Mouse (Mus musculus): ENCODE data around the gene Cilp2. TPM values are rescaled to one million over a fixed set of nuclear protein-coding genes. Genes with fewer than 3 reads are reported as not detected.

The Cilp2 gene
- polyA plus RNA-seq, 1 experiment from 2014 or later = 0.59 TPM

GRCm38 (mm10) chr8:69919876-69920662, 32.6 kb upstream of the Cilp2 start:
- H3K36me3 ChIP-seq (ENCODE audit: control insufficient read depth, insufficient read depth, low read length) = 0 out of 2 replicates have a peak, but pooled peaks cover 3% of the 10 kb centered on the region
- H3K9ac ChIP-seq (ENCODE audit: low read length) = 0 out of 2 replicates have a peak overlapping the region, but pooled peaks have one; percentile 15
- H3K4me2 ChIP-seq (ENCODE audit: low read depth, low read length) = no peak overlapping the region
- no peaks in the 10 kb centered on the region for H3K27me3 ChIP-seq (ENCODE audit: control insufficient read depth, insufficient read depth, low read length)
- ATAC-seq (ENCODE audit: insufficient read depth, low FRiP score) = peak; percentile 37; the same call in 1 of the 2 replicates
- H3K27ac ChIP-seq (ENCODE audit: low read length) = peak overlapping the region; percentile 36; the same call in 1 of the 2 replicates
- peaks cover 7% of the 10 kb centered on the region for H3K4me1 ChIP-seq (ENCODE audit: control insufficient read depth, insufficient read depth, low read length)
- no peaks in the 10 kb centered on the region for H3K9me3 ChIP-seq (replicated peaks; ENCODE audit: control insufficient read depth, low read length)
- WGBS = 33% methylated on average over 11 of the region's 11 CpGs
- H3K4me3 ChIP-seq (replicated peaks; ENCODE audit: low read length) = no peak overlapping the region

GRCm38 (mm10) chr8:69919010-69919409, 31.5 kb upstream of the Cilp2 start:
- H3K9ac ChIP-seq (ENCODE audit: low read length) = no peak overlapping the region
- 44% methylated on average over 1 of the region's 1 CpGs for WGBS
- H3K36me3 ChIP-seq (ENCODE audit: control insufficient read depth, insufficient read depth, low read length) = peaks cover 3% of the 10 kb centered on the region; the same call in 1 of the 2 replicates
- H3K4me3 ChIP-seq (replicated peaks; ENCODE audit: low read length) = no peak overlapping the region
- no peak overlapping the region for H3K4me2 ChIP-seq (ENCODE audit: low read depth, low read length)
- peak; percentile 57 for ATAC-seq (ENCODE audit: insufficient read depth, low FRiP score)
- H3K9me3 ChIP-seq (replicated peaks; ENCODE audit: control insufficient read depth, low read length) = no peaks in the 10 kb centered on the region
- H3K27me3 ChIP-seq (ENCODE audit: control insufficient read depth, insufficient read depth, low read length) = no peaks in the 10 kb centered on the region
- peak overlapping the region; percentile 48; the same call in 1 of the 2 replicates for H3K27ac ChIP-seq (ENCODE audit: low read length)
- peaks cover 7% of the 10 kb centered on the region for H3K4me1 ChIP-seq (ENCODE audit: control insufficient read depth, insufficient read depth, low read length)

- no peak overlapping the region for H3K4me2 ChIP-seq (ENCODE audit: low read depth, low read length)
- no peak overlapping the region for H3K4me3 ChIP-seq (replicated peaks; ENCODE audit: low read length)
- 0 out of 2 replicates have a peak, but pooled peaks have one; percentile 14 for ATAC-seq (ENCODE audit: insufficient read depth, low FRiP score)
- no peak overlapping the region for H3K27ac ChIP-seq (ENCODE audit: low read length)
- peaks cover 7% of the 10 kb centered on the region for H3K4me1 ChIP-seq (ENCODE audit: control insufficient read depth, insufficient read depth, low read length)
- no peaks in the 10 kb centered on the region for H3K9me3 ChIP-seq (replicated peaks; ENCODE audit: control insufficient read depth, low read length)
- no peaks in the 10 kb centered on the region for H3K27me3 ChIP-seq (ENCODE audit: control insufficient read depth, insufficient read depth, low read length)
- H3K36me3 ChIP-seq (ENCODE audit: control insufficient read depth, insufficient read depth, low read length) = peaks cover 6% of the 10 kb centered on the region; the same call in 1 of the 2 replicates
- H3K9ac ChIP-seq (ENCODE audit: low read length) = no peak overlapping the region
These were observed 31.0 kb upstream of the Cilp2 start for GRCm38 (mm10) chr8:69918506-69918905.

GRCm38 (mm10) chr8:69915748-69916147, 28.3 kb upstream of the Cilp2 start:
- Histone ChIP-seq H3K4me3 (replicated peaks; ENCODE audit: low read length) (no peak overlapping the region), H3K27me3 (ENCODE audit: control insufficient read depth, insufficient read depth, low read length) (no peaks in the 10 kb centered on the region), H3K9me3 (replicated peaks; ENCODE audit: control insufficient read depth, low read length) (no peaks in the 10 kb centered on the region), H3K4me2 (ENCODE audit: low read depth, low read length) (no peak overlapping the region), H3K9ac (ENCODE audit: low read length) (no peak overlapping the region), H3K27ac (ENCODE audit: low read length) (no peak overlapping the region), H3K4me1 (ENCODE audit: control insufficient read depth, insufficient read depth, low read length) (peaks cover 7% of the 10 kb centered on the region), H3K36me3 (ENCODE audit: control insufficient read depth, insufficient read depth, low read length) (peaks cover 22% of the 10 kb centered on the region)
- WGBS = 44% methylated on average over 5 of the region's 5 CpGs
- ATAC-seq (ENCODE audit: insufficient read depth, low FRiP score) = no peak

- H3K4me2 ChIP-seq (ENCODE audit: low read depth, low read length) = no peak overlapping the region
- no peak overlapping the region for H3K4me3 ChIP-seq (replicated peaks; ENCODE audit: low read length)
- WGBS = 84% methylated on average over 4 of the region's 4 CpGs
- no peak overlapping the region for H3K27ac ChIP-seq (ENCODE audit: low read length)
- no peaks in the 10 kb centered on the region for H3K9me3 ChIP-seq (replicated peaks; ENCODE audit: control insufficient read depth, low read length)
- no peak for ATAC-seq (ENCODE audit: insufficient read depth, low FRiP score)
- no peak overlapping the region for H3K9ac ChIP-seq (ENCODE audit: low read length)
- no peaks in the 10 kb centered on the region for H3K27me3 ChIP-seq (ENCODE audit: control insufficient read depth, insufficient read depth, low read length)
- H3K4me1 ChIP-seq (ENCODE audit: control insufficient read depth, insufficient read depth, low read length) = peaks cover 2% of the 10 kb centered on the region; the same call in 1 of the 2 replicates
- peaks cover 23% of the 10 kb centered on the region for H3K36me3 ChIP-seq (ENCODE audit: control insufficient read depth, insufficient read depth, low read length)
These were observed 27.0 kb upstream of the Cilp2 start for GRCm38 (mm10) chr8:69914526-69914925.

GRCm38 (mm10) chr8:69912478-69913074, 25.1 kb upstream of the Cilp2 start:
- no peak for ATAC-seq (ENCODE audit: insufficient read depth, low FRiP score)
- no peak overlapping the region for H3K4me2 ChIP-seq (ENCODE audit: low read depth, low read length)
- H3K4me3 ChIP-seq (replicated peaks; ENCODE audit: low read length) = no peak overlapping the region
- no peaks in the 10 kb centered on the region for H3K27me3 ChIP-seq (ENCODE audit: control insufficient read depth, insufficient read depth, low read length)
- WGBS = 89% methylated on average over 12 of the region's 12 CpGs
- H3K9me3 ChIP-seq (replicated peaks; ENCODE audit: control insufficient read depth, low read length) = no peaks in the 10 kb centered on the region
- no peaks in the 10 kb centered on the region for H3K4me1 ChIP-seq (ENCODE audit: control insufficient read depth, insufficient read depth, low read length)
- no peak overlapping the region for H3K9ac ChIP-seq (ENCODE audit: low read length)
- no peak overlapping the region for H3K27ac ChIP-seq (ENCODE audit: low read length)
- H3K36me3 ChIP-seq (ENCODE audit: control insufficient read depth, insufficient read depth, low read length) = peaks cover 23% of the 10 kb centered on the region

GRCm38 (mm10) chr8:69911917-69912316, 24.4 kb upstream of the Cilp2 start:
- Histone ChIP-seq H3K27ac (ENCODE audit: low read length) (no peak overlapping the region), H3K9ac (ENCODE audit: low read length) (no peak overlapping the region), H3K4me3 (replicated peaks; ENCODE audit: low read length) (no peak overlapping the region), H3K9me3 (replicated peaks; ENCODE audit: control insufficient read depth, low read length) (no peaks in the 10 kb centered on the region), H3K27me3 (ENCODE audit: control insufficient read depth, insufficient read depth, low read length) (no peaks in the 10 kb centered on the region), H3K36me3 (ENCODE audit: control insufficient read depth, insufficient read depth, low read length) (peaks cover 23% of the 10 kb centered on the region), H3K4me2 (ENCODE audit: low read depth, low read length) (no peak overlapping the region), H3K4me1 (ENCODE audit: control insufficient read depth, insufficient read depth, low read length) (no peaks in the 10 kb centered on the region)
- ATAC-seq (ENCODE audit: insufficient read depth, low FRiP score) = no peak
- WGBS = 91% methylated on average over 13 of the region's 13 CpGs

DNA sequence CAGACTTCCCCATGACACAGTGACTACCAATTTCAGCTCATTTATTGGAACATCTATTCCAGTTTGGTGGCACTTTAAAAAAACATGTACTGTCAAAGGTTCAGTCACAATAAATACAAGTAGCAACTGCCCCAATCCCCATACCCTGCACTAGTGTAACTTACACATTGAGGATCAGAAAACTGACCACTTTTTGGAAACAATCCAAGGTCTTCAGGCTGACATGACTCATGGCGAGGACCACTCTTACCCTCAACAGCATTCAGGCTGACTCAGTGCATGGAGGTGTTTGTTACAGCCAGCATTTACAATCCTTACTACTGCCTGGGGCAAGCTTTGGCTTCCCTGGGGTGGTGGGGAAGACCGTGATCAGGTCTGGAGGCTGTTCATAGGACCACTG, 19.6 kb upstream of the Cilp2 start:
- Histone ChIP-seq H3K9ac (ENCODE audit: low read length) (no peak overlapping the region), H3K36me3 (ENCODE audit: control insufficient read depth, insufficient read depth, low read length) (peaks cover 11% of the 10 kb centered on the region; the same call in 1 of the 2 replicates), H3K4me2 (ENCODE audit: low read depth, low read length) (no peak overlapping the region), H3K4me1 (ENCODE audit: control insufficient read depth, insufficient read depth, low read length) (peaks cover 9% of the 10 kb centered on the region; the same call in 1 of the 2 replicates), H3K9me3 (replicated peaks; ENCODE audit: control insufficient read depth, low read length) (no peaks in the 10 kb centered on the region), H3K4me3 (replicated peaks; ENCODE audit: low read length) (no peak overlapping the region), H3K27ac (ENCODE audit: low read length) (no peak overlapping the region), H3K27me3 (ENCODE audit: control insufficient read depth, insufficient read depth, low read length) (no peaks in the 10 kb centered on the region)
- no peak for ATAC-seq (ENCODE audit: insufficient read depth, low FRiP score)
- WGBS = 81% methylated on average over 2 of the region's 2 CpGs

DNA sequence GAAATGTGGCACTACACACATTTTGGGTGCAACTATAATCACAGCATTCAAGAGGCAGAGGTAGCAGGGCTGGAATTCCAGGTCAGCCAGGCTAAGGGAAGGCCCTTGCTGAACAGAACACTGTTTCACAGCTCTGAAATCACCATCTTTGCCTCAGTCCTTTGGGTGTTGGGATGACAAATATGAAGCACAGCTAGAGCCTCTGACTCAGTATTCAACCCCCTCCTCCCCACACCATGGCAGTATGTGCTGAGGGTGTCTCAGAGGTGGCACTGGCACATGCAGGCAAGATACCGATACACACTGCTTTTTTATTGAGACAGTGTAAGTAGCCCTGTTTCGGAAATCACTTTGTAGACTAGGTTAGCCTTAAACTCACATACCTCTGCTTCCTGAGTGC, 18.8 kb upstream of the Cilp2 start:
- H3K9me3 ChIP-seq (replicated peaks; ENCODE audit: control insufficient read depth, low read length) = no peaks in the 10 kb centered on the region
- no peak overlapping the region for H3K4me2 ChIP-seq (ENCODE audit: low read depth, low read length)
- no peak overlapping the region for H3K9ac ChIP-seq (ENCODE audit: low read length)
- no peaks in the 10 kb centered on the region for H3K27me3 ChIP-seq (ENCODE audit: control insufficient read depth, insufficient read depth, low read length)
- WGBS = 79% methylated on average over 2 of the region's 2 CpGs
- peaks cover 6% of the 10 kb centered on the region; the same call in 1 of the 2 replicates for H3K36me3 ChIP-seq (ENCODE audit: control insufficient read depth, insufficient read depth, low read length)
- H3K4me3 ChIP-seq (replicated peaks; ENCODE audit: low read length) = no peak overlapping the region
- no peak overlapping the region for H3K27ac ChIP-seq (ENCODE audit: low read length)
- H3K4me1 ChIP-seq (ENCODE audit: control insufficient read depth, insufficient read depth, low read length) = peaks cover 14% of the 10 kb centered on the region; the same call in 1 of the 2 replicates
- no peak for ATAC-seq (ENCODE audit: insufficient read depth, low FRiP score)

Data from stomach, embryonic 16.5 days (tissue).